Mouse (Mus musculus): ENCODE results near the gene Gm20388.

DNA sequence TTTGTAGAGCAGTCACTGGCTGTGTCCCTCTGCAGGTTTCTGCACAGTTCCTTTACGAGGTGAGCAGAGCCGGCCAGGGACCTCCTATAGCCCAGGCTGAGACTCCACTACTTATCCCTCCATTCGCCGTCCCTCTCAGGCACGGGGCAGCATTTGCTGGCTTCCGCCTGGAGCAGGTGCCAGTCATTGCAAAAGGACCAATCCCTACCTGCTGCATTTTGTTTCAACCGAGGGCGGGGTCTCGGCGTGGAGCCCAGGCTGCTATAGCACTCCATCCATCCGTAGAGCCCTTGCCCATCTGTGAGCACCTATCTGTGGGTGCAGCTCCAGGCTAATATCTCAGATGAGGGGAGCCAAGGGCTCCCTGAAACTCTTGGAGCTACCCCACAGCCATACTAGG, 2759.4 kb downstream of the Gm20388 start:
- TF ChIP-seq CTCF (IDR thresholded peaks at IDR 0.05; ENCODE audit: extremely low read depth, insufficient read depth, low read length), result no peak
- TF ChIP-seq POLR2A (IDR thresholded peaks at IDR 0.05; ENCODE audit: extremely low read depth, insufficient read depth, low read length), result no peak

All from cortical plate, adult 2 months (tissue).